Mouse (Mus musculus): Measurements from ENCODE around the gene Dennd2a.

GRCm38 (mm10) chr6:39433701-39434100, 124.0 kb downstream of the Dennd2a start:
- TF ChIP-seq POLR2A (IDR thresholded peaks at IDR 0.05; ENCODE audit: insufficient read length, low read depth) (no peak), MYOD1 (IDR thresholded peaks at IDR 0.05; ENCODE audit: control insufficient read depth in 1 of 3, insufficient read length in 2 of 3, low read depth in 2 of 3) (no peak), MAX (IDR thresholded peaks at IDR 0.05; ENCODE audit: low read depth) (no peak), REST (IDR thresholded peaks at IDR 0.05; ENCODE audit: insufficient read depth, insufficient read length) (no peak), SRF (IDR thresholded peaks at IDR 0.05; ENCODE audit: control insufficient read depth, insufficient read length, low read depth) (no peak), TCF12 (IDR thresholded peaks at IDR 0.05; ENCODE audit: insufficient read depth, poor library complexity, severe bottlenecking) (no peak), USF1 (IDR thresholded peaks at IDR 0.05; ENCODE audit: low read depth) (no peak), POLR2AphosphoS2 (IDR thresholded peaks at IDR 0.05; ENCODE audit: insufficient read length, low read depth) (no peak), MYOG (IDR thresholded peaks at IDR 0.05; ENCODE audit: control insufficient read depth in 1 of 3, insufficient read depth in 1 of 3, insufficient read length in 2 of 3, low read depth in 2 of 3) (no peak), E2F4 (IDR thresholded peaks at IDR 0.05; ENCODE audit: insufficient read depth) (no peak), CEBPB (IDR thresholded peaks at IDR 0.05; ENCODE audit: insufficient read depth, poor library complexity, severe bottlenecking) (no peak)
